Comparison of ENCODE assay signal across 19 mouse cellular contexts in genomic region chr12:33369555-33369954, GRCm38 (mm10). TPM values are rescaled to one million over a fixed set of nuclear protein-coding genes. Genes with fewer than 3 reads are reported as not detected.
DNase-seq lines count a peak whose midpoint lies in the region; ATAC-seq lines count a peak whose summit lies in the region.
"Had no signal": no experiment of that assay in that cellular context is flagged by ENCODE, and none has a peak within 500 bp of the region (broad histone marks: within the 10 kb centered on the region; RNA-seq: fewer than 3 reads in every experiment).

No protein-coding gene starts in this region.

- H3K4me3 ChIP-seq in liver, embryonic 12.5 days, result no peak overlapping the region
- no peak overlapping the region for H3K4me3 ChIP-seq in midbrain, embryonic 16.5 days (ENCODE audit: low read depth, low read length)
- no peak overlapping the region for H3K4me3 ChIP-seq in forebrain, embryonic 12.5 days (replicated peaks)
- H3K4me3 ChIP-seq: embryonic facial prominence, embryonic 15.5 days; limb, embryonic 12.5 days had no signal

- ATAC-seq in liver, embryonic 12.5 days, result peak; percentile 79
- ATAC-seq in midbrain, embryonic 16.5 days, result no peak
- ATAC-seq in forebrain, embryonic 12.5 days (ENCODE audit: low FRiP score), result no peak
- no peak for ATAC-seq in CD4-positive, CD25-positive, alpha-beta regulatory T cell, adult 4 months
- ATAC-seq: forebrain, postnatal 0 days had no signal

- peak overlapping the region; percentile 34; the same call in 1 of the 2 replicates for H3K27ac ChIP-seq in liver, embryonic 12.5 days
- H3K27ac ChIP-seq in midbrain, embryonic 16.5 days (ENCODE audit: low read length), result no peak overlapping the region
- H3K27ac ChIP-seq in forebrain, embryonic 12.5 days, result no peak overlapping the region
- H3K27ac ChIP-seq: embryonic facial prominence, embryonic 15.5 days; limb, embryonic 12.5 days had no signal

- H3K9me3 ChIP-seq in liver, embryonic 12.5 days (replicated peaks), result no peaks in the 10 kb centered on the region
- no peaks in the 10 kb centered on the region for H3K9me3 ChIP-seq in midbrain, embryonic 16.5 days (replicated peaks; ENCODE audit: control insufficient read depth, low read length, poor library complexity, severe bottlenecking)
- H3K9me3 ChIP-seq in forebrain, embryonic 12.5 days, result no peaks in the 10 kb centered on the region
- H3K9me3 ChIP-seq: embryonic facial prominence, embryonic 15.5 days; limb, embryonic 12.5 days had no signal

- WGBS in liver, embryonic 12.5 days (ENCODE audit: insufficient replicate concordance), result 72% methylated on average over 3 of the region's 3 CpGs
- WGBS in midbrain, embryonic 16.5 days, result 90% methylated on average over 3 of the region's 3 CpGs
- WGBS in forebrain, embryonic 12.5 days, result 92% methylated on average over 3 of the region's 3 CpGs

- peaks cover 15% of the 10 kb centered on the region for H3K4me1 ChIP-seq in liver, embryonic 12.5 days
- H3K4me1 ChIP-seq in midbrain, embryonic 16.5 days (ENCODE audit: control insufficient read depth, insufficient read depth, low read length), result no peaks in the 10 kb centered on the region
- H3K4me1 ChIP-seq in forebrain, embryonic 12.5 days, result no peaks in the 10 kb centered on the region
- H3K4me1 ChIP-seq: embryonic facial prominence, embryonic 15.5 days; limb, embryonic 12.5 days had no signal

- H3K9ac ChIP-seq in liver, embryonic 12.5 days, result no peak overlapping the region
- no peak overlapping the region for H3K9ac ChIP-seq in midbrain, embryonic 16.5 days (ENCODE audit: low read depth, low read length)
- no peak overlapping the region for H3K9ac ChIP-seq in forebrain, embryonic 12.5 days
- H3K9ac ChIP-seq: embryonic facial prominence, embryonic 15.5 days; forebrain, postnatal 0 days; limb, embryonic 12.5 days had no signal

- peak; percentile 42 for DNase-seq in adrenal gland, postnatal 14 days
- DNase-seq in adrenal gland, postnatal 25 days, result no peak
- DNase-seq in 416B (ENCODE audit: low read depth), result peak; percentile 19
- DNase-seq in c-Kit-negative CD71-positive TER-119-positive erythroid progenitor cells, embryonic 14.5 days (ENCODE audit: low read depth, low spot score), result peak; percentile 71
- DNase-seq: cerebellum, postnatal 25 days; forebrain, postnatal 0 days; heart, adult 11 months; kidney, postnatal 10 days; layer of hippocampus, postnatal 36 days; right cerebral cortex, adult 18-20 months had no signal

- H3K4me2 ChIP-seq in liver, embryonic 12.5 days, result no peak overlapping the region
- no peak overlapping the region for H3K4me2 ChIP-seq in midbrain, embryonic 16.5 days (ENCODE audit: low read length)
- H3K4me2 ChIP-seq in forebrain, embryonic 12.5 days, result no peak overlapping the region
- H3K4me2 ChIP-seq: embryonic facial prominence, embryonic 15.5 days; limb, embryonic 12.5 days had no signal

- no peaks in the 10 kb centered on the region for H3K27me3 ChIP-seq in liver, embryonic 12.5 days (replicated peaks)
- no peaks in the 10 kb centered on the region for H3K27me3 ChIP-seq in midbrain, embryonic 16.5 days (ENCODE audit: control insufficient read depth, insufficient read depth, low read depth, low read length)
- H3K27me3 ChIP-seq in forebrain, embryonic 12.5 days, result no peaks in the 10 kb centered on the region
- H3K27me3 ChIP-seq: embryonic facial prominence, embryonic 15.5 days; limb, embryonic 12.5 days had no signal

- H3K36me3 ChIP-seq in liver, embryonic 12.5 days, result peaks cover 47% of the 10 kb centered on the region
- H3K36me3 ChIP-seq in midbrain, embryonic 16.5 days (ENCODE audit: control insufficient read depth, insufficient read depth, low read length), result peaks cover 8% of the 10 kb centered on the region
- H3K36me3 ChIP-seq in forebrain, embryonic 12.5 days (replicated peaks), result peaks cover 6% of the 10 kb centered on the region

RNA-seq across cellular contexts. Expression of gene Efcab10, which starts 25.1 kb away (rescaled TPM):
- total RNA-seq in adrenal gland, postnatal 14 days (2021), result not detected in 2 replicates
- 0.52 TPM in 1 of 2 replicates, not detected in the other for total RNA-seq in adrenal gland, postnatal 25 days (2021)
- polyA plus RNA-seq in liver, embryonic 12.5 days (2016; fragmentation: Nextera tagmentation; extraction: Ambion mirVana), result not detected in 2 replicates
- 2.7 and 3.0 TPM in 2 replicates for polyA plus RNA-seq in midbrain, embryonic 16.5 days (2015; fragmentation: Nextera tagmentation; extraction: Ambion mirVana)
- 1.2 and 1.4 TPM in 2 replicates for polyA plus RNA-seq in forebrain, embryonic 12.5 days (2016; fragmentation: Nextera tagmentation; extraction: Ambion mirVana)
- not detected for polyA plus RNA-seq in CD4-positive, CD25-positive, alpha-beta regulatory T cell, adult 4 months (2017; shearing (Covaris generic))
- total RNA-seq: heart, postnatal 25 days; midbrain, postnatal 0 days had no signal
- polyA plus RNA-seq: C2C12 had no signal

RNA-seq across cellular contexts. Expression of gene Twistnb, which starts 59.9 kb away (rescaled TPM):
- 17.7 and 18.2 TPM in 2 replicates for total RNA-seq in adrenal gland, postnatal 14 days (2021)
- total RNA-seq in adrenal gland, postnatal 25 days (2021), result 13.0 and 18.6 TPM in 2 replicates
- 44.6 and 46.4 TPM in 2 replicates for polyA plus RNA-seq in liver, embryonic 12.5 days (2016; fragmentation: Nextera tagmentation; extraction: Ambion mirVana)
- 46.6 and 51.6 TPM in 2 replicates for polyA plus RNA-seq in midbrain, embryonic 16.5 days (2015; fragmentation: Nextera tagmentation; extraction: Ambion mirVana)
- 45.2 and 47.3 TPM in 2 replicates for polyA plus RNA-seq in forebrain, embryonic 12.5 days (2016; fragmentation: Nextera tagmentation; extraction: Ambion mirVana)
- polyA plus RNA-seq in CD4-positive, CD25-positive, alpha-beta regulatory T cell, adult 4 months (2017; shearing (Covaris generic)), result 10 to 100 TPM; 20.9 to 40.3 TPM
